Mouse (Mus musculus): ENCODE data around the gene Mnd1. TPM values are rescaled to one million over a fixed set of nuclear protein-coding genes. Genes with fewer than 3 reads are reported as not detected.

The Mnd1 gene
- polyA plus RNA-seq, 1 experiment, result 0.51 TPM

- TF ChIP-seq CTCF (IDR thresholded peaks at IDR 0.05; ENCODE audit: borderline replicate concordance, control insufficient read depth, extremely low read depth, insufficient read depth, low read length, poor library complexity), result no peak
- H3K36me3 ChIP-seq (ENCODE audit: control insufficient read depth, insufficient read depth, low read length), result no peaks in the 10 kb centered on the region
- no peak overlapping the region for H3K4me3 ChIP-seq (ENCODE audit: control insufficient read depth, insufficient read depth, low read length)
- WGBS, result 98% methylated on average over 7 of the region's 7 CpGs
- no peak for DNase-seq
- no peaks in the 10 kb centered on the region for H3K4me1 ChIP-seq (replicated peaks; ENCODE audit: control insufficient read depth, insufficient read depth, low read length)
- H3K27me3 ChIP-seq (ENCODE audit: control insufficient read depth, insufficient read depth, low read length), result no peaks in the 10 kb centered on the region
- no peak overlapping the region for H3K27ac ChIP-seq (ENCODE audit: control insufficient read depth, insufficient read depth, low read length)
Observed at GRCm38 (mm10) chr3:84118718-84119117, 36.9 kb downstream of the Mnd1 start.

- Histone ChIP-seq H3K27ac (ENCODE audit: control insufficient read depth, insufficient read depth, low read length) (no peak overlapping the region), H3K4me1 (replicated peaks; ENCODE audit: control insufficient read depth, insufficient read depth, low read length) (no peaks in the 10 kb centered on the region), H3K27me3 (ENCODE audit: control insufficient read depth, insufficient read depth, low read length) (no peaks in the 10 kb centered on the region), H3K4me3 (ENCODE audit: control insufficient read depth, insufficient read depth, low read length) (no peak overlapping the region), H3K36me3 (ENCODE audit: control insufficient read depth, insufficient read depth, low read length) (no peaks in the 10 kb centered on the region)
- TF ChIP-seq CTCF (IDR thresholded peaks at IDR 0.05; ENCODE audit: borderline replicate concordance, control insufficient read depth, extremely low read depth, insufficient read depth, low read length, poor library complexity), result no peak
- TF ChIP-seq POLR2A (IDR thresholded peaks at IDR 0.05; ENCODE audit: control insufficient read depth, extremely low read depth, insufficient read depth, low read length, poor library complexity), result no peak
- WGBS, result 96% methylated on average over 7 of the region's 7 CpGs
- no peak for DNase-seq
Observed at GRCm38 (mm10) chr3:84118178-84118577, 37.4 kb downstream of the Mnd1 start.

- H3K27ac ChIP-seq (ENCODE audit: control insufficient read depth, insufficient read depth, low read length), result no peak overlapping the region
- H3K36me3 ChIP-seq (ENCODE audit: control insufficient read depth, insufficient read depth, low read length), result no peaks in the 10 kb centered on the region
- WGBS, result 92% methylated on average over 2 of the region's 2 CpGs
- H3K27me3 ChIP-seq (ENCODE audit: control insufficient read depth, insufficient read depth, low read length), result no peaks in the 10 kb centered on the region
- DNase-seq, result no peak
- no peak overlapping the region for H3K4me3 ChIP-seq (ENCODE audit: control insufficient read depth, insufficient read depth, low read length)
- no peaks in the 10 kb centered on the region for H3K4me1 ChIP-seq (replicated peaks; ENCODE audit: control insufficient read depth, insufficient read depth, low read length)
- TF ChIP-seq POLR2A (IDR thresholded peaks at IDR 0.05; ENCODE audit: control insufficient read depth, extremely low read depth, insufficient read depth, low read length, poor library complexity), result no peak
- no peak for TF ChIP-seq CTCF (IDR thresholded peaks at IDR 0.05; ENCODE audit: borderline replicate concordance, control insufficient read depth, extremely low read depth, insufficient read depth, low read length, poor library complexity)
Observed at GRCm38 (mm10) chr3:84108614-84109013, 47.0 kb downstream of the Mnd1 start.

- no peak for DNase-seq
- Histone ChIP-seq H3K4me1 (replicated peaks; ENCODE audit: control insufficient read depth, insufficient read depth, low read length) (no peaks in the 10 kb centered on the region), H3K27ac (ENCODE audit: control insufficient read depth, insufficient read depth, low read length) (no peak overlapping the region), H3K4me3 (ENCODE audit: control insufficient read depth, insufficient read depth, low read length) (no peak overlapping the region), H3K27me3 (ENCODE audit: control insufficient read depth, insufficient read depth, low read length) (no peaks in the 10 kb centered on the region), H3K36me3 (ENCODE audit: control insufficient read depth, insufficient read depth, low read length) (no peaks in the 10 kb centered on the region)
- 96% methylated on average over 2 of the region's 2 CpGs for WGBS
- TF ChIP-seq CTCF (IDR thresholded peaks at IDR 0.05; ENCODE audit: borderline replicate concordance, control insufficient read depth, extremely low read depth, insufficient read depth, low read length, poor library complexity), result no peak
Observed at GRCm38 (mm10) chr3:84106106-84106505, 49.5 kb downstream of the Mnd1 start.

GRCm38 (mm10) chr3:84103536-84103935 is 52.0 kb downstream of the Mnd1 start:
- WGBS, result 84% methylated on average over 2 of the region's 2 CpGs
- H3K36me3 ChIP-seq (ENCODE audit: control insufficient read depth, insufficient read depth, low read length), result no peaks in the 10 kb centered on the region
- H3K27me3 ChIP-seq (ENCODE audit: control insufficient read depth, insufficient read depth, low read length), result no peaks in the 10 kb centered on the region
- no peak overlapping the region for H3K27ac ChIP-seq (ENCODE audit: control insufficient read depth, insufficient read depth, low read length)
- DNase-seq, result no peak
- no peaks in the 10 kb centered on the region for H3K4me1 ChIP-seq (replicated peaks; ENCODE audit: control insufficient read depth, insufficient read depth, low read length)
- TF ChIP-seq CTCF (IDR thresholded peaks at IDR 0.05; ENCODE audit: borderline replicate concordance, control insufficient read depth, extremely low read depth, insufficient read depth, low read length, poor library complexity) (no peak), POLR2A (IDR thresholded peaks at IDR 0.05; ENCODE audit: control insufficient read depth, extremely low read depth, insufficient read depth, low read length, poor library complexity) (no peak)
- no peak overlapping the region for H3K4me3 ChIP-seq (ENCODE audit: control insufficient read depth, insufficient read depth, low read length)

- Histone ChIP-seq H3K36me3 (ENCODE audit: control insufficient read depth, insufficient read depth, low read length) (no peaks in the 10 kb centered on the region), H3K4me3 (ENCODE audit: control insufficient read depth, insufficient read depth, low read length) (no peak overlapping the region), H3K4me1 (replicated peaks; ENCODE audit: control insufficient read depth, insufficient read depth, low read length) (no peaks in the 10 kb centered on the region), H3K27me3 (ENCODE audit: control insufficient read depth, insufficient read depth, low read length) (no peaks in the 10 kb centered on the region), H3K27ac (ENCODE audit: control insufficient read depth, insufficient read depth, low read length) (no peak overlapping the region)
- no peak for TF ChIP-seq CTCF (IDR thresholded peaks at IDR 0.05; ENCODE audit: borderline replicate concordance, control insufficient read depth, extremely low read depth, insufficient read depth, low read length, poor library complexity)
- no peak for TF ChIP-seq POLR2A (IDR thresholded peaks at IDR 0.05; ENCODE audit: control insufficient read depth, extremely low read depth, insufficient read depth, low read length, poor library complexity)
- 64% methylated on average over 2 of the region's 2 CpGs for WGBS
- no peak for DNase-seq
Observed at GRCm38 (mm10) chr3:84092875-84093274, 62.7 kb downstream of the Mnd1 start.

GRCm38 (mm10) chr3:84090982-84091381 is 64.6 kb downstream of the Mnd1 start:
- peak; percentile 45 for DNase-seq
- no peak for TF ChIP-seq POLR2A (IDR thresholded peaks at IDR 0.05; ENCODE audit: control insufficient read depth, extremely low read depth, insufficient read depth, low read length, poor library complexity)
- TF ChIP-seq CTCF (IDR thresholded peaks at IDR 0.05; ENCODE audit: borderline replicate concordance, control insufficient read depth, extremely low read depth, insufficient read depth, low read length, poor library complexity), result no peak

More at GRCm38 (mm10) chr3:84090982-84091381, 64.6 kb downstream of the Mnd1 start:
- no peaks in the 10 kb centered on the region for H3K36me3 ChIP-seq (ENCODE audit: control insufficient read depth, insufficient read depth, low read length)
- no peaks in the 10 kb centered on the region for H3K4me1 ChIP-seq (replicated peaks; ENCODE audit: control insufficient read depth, insufficient read depth, low read length)
- H3K4me3 ChIP-seq (ENCODE audit: control insufficient read depth, insufficient read depth, low read length), result no peak overlapping the region
- no peak overlapping the region for H3K27ac ChIP-seq (ENCODE audit: control insufficient read depth, insufficient read depth, low read length)
- no peaks in the 10 kb centered on the region for H3K27me3 ChIP-seq (ENCODE audit: control insufficient read depth, insufficient read depth, low read length)
- 48% methylated on average over 2 of the region's 2 CpGs for WGBS
